Mouse (Mus musculus) cerebellum, adult 8-10 months (tissue): ENCODE results near the gene Traf7.
A peak's percentile ranks its signal among the peaks of the same experiment; 100 is the strongest.

Experiments used
- DNase-seq: peaks from one replicate; pipeline ENCODE4 v3.0.0; 2022

Traf7 gene

GRCm38 (mm10) chr17:24505286-24505955 lies 22.3 kb downstream of the Traf7 start:
- DNase-seq: no peak

GRCm38 (mm10) chr17:24504085-24504484 lies 23.7 kb downstream of the Traf7 start:
- DNase-seq: no peak

- no peak for DNase-seq
These were observed 25.5 kb downstream of the Traf7 start for GRCm38 (mm10) chr17:24502208-24502607.

GRCm38 (mm10) chr17:24496026-24496425 lies 31.7 kb downstream of the Traf7 start:
- DNase-seq: no peak

GRCm38 (mm10) chr17:24495443-24495842 lies 32.3 kb downstream of the Traf7 start:
- DNase-seq: no peak

GRCm38 (mm10) chr17:24494627-24495335 lies 33.0 kb downstream of the Traf7 start:
- DNase-seq: peak; percentile 53

GRCm38 (mm10) chr17:24490399-24490798 lies 37.3 kb downstream of the Traf7 start:
- DNase-seq: no peak

- peak; percentile 31 for DNase-seq
These were observed 38.3 kb downstream of the Traf7 start for GRCm38 (mm10) chr17:24489265-24490030.

- DNase-seq: peak; percentile 52
These were observed 39.0 kb downstream of the Traf7 start for GRCm38 (mm10) chr17:24488662-24489264.

GRCm38 (mm10) chr17:24488186-24488661 lies 39.5 kb downstream of the Traf7 start, which contains the start of gene Caskin1:
Gene Caskin1, plus strand, starts transcription at chr17:24488601.
- DNase-seq: peak; percentile 67

GRCm38 (mm10) chr17:24485090-24485860 lies 42.5 kb downstream of the Traf7 start:
- no peak for DNase-seq

- DNase-seq: no peak
These were observed 44.2 kb downstream of the Traf7 start for GRCm38 (mm10) chr17:24483495-24483894.

- DNase-seq: no peak
These were observed 46.5 kb downstream of the Traf7 start for GRCm38 (mm10) chr17:24481027-24481815.

GRCm38 (mm10) chr17:24480201-24480826 lies 47.4 kb downstream of the Traf7 start:
- no peak for DNase-seq

- DNase-seq: no peak
These were observed 48.3 kb downstream of the Traf7 start for GRCm38 (mm10) chr17:24479431-24479830.

- DNase-seq: peak; percentile 99
These were observed 48.9 kb downstream of the Traf7 start, which contains the start of gene Mlst8 for GRCm38 (mm10) chr17:24478663-24479380. Gene Mlst8, minus strand, starts transcription at chr17:24479078.

GRCm38 (mm10) chr17:24477985-24478600 lies 49.6 kb downstream of the Traf7 start:
- DNase-seq: peak; percentile 47

GRCm38 (mm10) chr17:24477053-24477984 lies 50.4 kb downstream of the Traf7 start:
- DNase-seq: peak; percentile 40
